Mouse (Mus musculus) thymus, postnatal 25 days (tissue): ENCODE data around the gene Tnfaip8l1.

Source experiments
- DNase-seq: peaks from one replicate; pipeline ENCODE4 v3.0.0; 2022

Tnfaip8l1 gene

GRCm38 (mm10) chr17:56139355-56139754, 22.9 kb upstream of the Tnfaip8l1 start:
- DNase-seq, result no peak

- DNase-seq, result peak; percentile 77
These were observed 22.2 kb upstream of the Tnfaip8l1 start, which contains the start of gene Sema6b for GRCm38 (mm10) chr17:56139858-56140595. Gene Sema6b (minus strand): TSS chr17:56140343.

- DNase-seq, result peak; percentile 48
These were observed 20.3 kb upstream of the Tnfaip8l1 start for GRCm38 (mm10) chr17:56141702-56142605.

GRCm38 (mm10) chr17:56144546-56144945, 17.7 kb upstream of the Tnfaip8l1 start:
- DNase-seq, result no peak

- DNase-seq, result no peak
These were observed 16.1 kb upstream of the Tnfaip8l1 start for GRCm38 (mm10) chr17:56146131-56146530.

- DNase-seq, result no peak
These were observed 14.9 kb upstream of the Tnfaip8l1 start for GRCm38 (mm10) chr17:56147420-56147819.

- no peak for DNase-seq
These were observed 14.0 kb upstream of the Tnfaip8l1 start for GRCm38 (mm10) chr17:56148280-56148679.

- DNase-seq, result no peak
These were observed 13.3 kb upstream of the Tnfaip8l1 start for GRCm38 (mm10) chr17:56148790-56149618.

- DNase-seq, result no peak
These were observed 12.4 kb upstream of the Tnfaip8l1 start for GRCm38 (mm10) chr17:56149897-56150296.

GRCm38 (mm10) chr17:56153643-56154042, 8.6 kb upstream of the Tnfaip8l1 start:
- no peak for DNase-seq

- peak; percentile 44 for DNase-seq
These were observed 2.5 kb upstream of the Tnfaip8l1 start for GRCm38 (mm10) chr17:56159729-56160128.

- peak; percentile 73 for DNase-seq
These were observed 1.3 kb downstream of the Tnfaip8l1 start for GRCm38 (mm10) chr17:56163523-56164102.

GRCm38 (mm10) chr17:56164510-56164909, 2.2 kb downstream of the Tnfaip8l1 start:
- DNase-seq, result no peak

- no peak for DNase-seq
These were observed 3.4 kb downstream of the Tnfaip8l1 start for GRCm38 (mm10) chr17:56165671-56166070.

- no peak for DNase-seq
These were observed 7.6 kb downstream of the Tnfaip8l1 start for GRCm38 (mm10) chr17:56169830-56170229.

GRCm38 (mm10) chr17:56170636-56171035, 8.4 kb downstream of the Tnfaip8l1 start:
- no peak for DNase-seq

GRCm38 (mm10) chr17:56171456-56171855, 9.2 kb downstream of the Tnfaip8l1 start:
- DNase-seq, result no peak

- no peak for DNase-seq
These were observed 9.6 kb downstream of the Tnfaip8l1 start for GRCm38 (mm10) chr17:56171881-56172280.

GRCm38 (mm10) chr17:56173401-56174046, 11.2 kb downstream of the Tnfaip8l1 start:
- no peak for DNase-seq

- no peak for DNase-seq
These were observed 13.1 kb downstream of the Tnfaip8l1 start for GRCm38 (mm10) chr17:56175416-56175815.

GRCm38 (mm10) chr17:56182975-56183657, 20.8 kb downstream of the Tnfaip8l1 start:
- no peak for DNase-seq
